Mouse (Mus musculus) neural tube, postnatal 0 days (tissue): ENCODE data around the gene Zkscan7. TPM values are rescaled to one million over a fixed set of nuclear protein-coding genes. Genes with fewer than 3 reads are reported as not detected.

Experiments
- polyA plus RNA-seq: library from polyadenylated mRNA; unstranded; fragments of >200 nt; fragmentation: Nextera tagmentation; extraction: Ambion mirVana; gene quantifications from 2 replicates; pipeline ENCODE4 v1.2.1, GENCODE M21; 2015

Zkscan7 gene
- polyA plus RNA-seq: 1.6 and 2.0 TPM in 2 replicates

DNA sequence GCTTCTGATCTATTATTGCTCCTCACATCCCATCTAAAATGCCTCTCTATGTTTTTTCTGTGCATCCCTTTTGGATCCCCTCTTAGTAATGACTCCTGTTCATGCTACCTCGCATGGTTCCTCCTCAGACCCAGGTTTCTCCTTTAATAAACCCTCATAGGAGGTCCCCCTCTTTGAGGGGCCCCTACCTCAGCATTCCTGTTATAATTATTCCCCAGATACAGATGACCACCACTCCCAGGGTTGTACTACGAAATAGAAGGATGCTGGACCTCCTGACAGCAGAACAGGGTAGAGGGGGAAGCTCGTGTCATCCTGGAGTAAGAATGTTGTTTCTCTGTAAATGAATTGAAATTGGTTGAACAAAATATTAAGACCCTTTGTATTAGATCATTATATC, at the start of gene Zkscan7:
Gene Zkscan7, plus strand, starts transcription at position 301 of the 400 bp plus-strand sequence.

GRCm38 (mm10) chr9:122843760-122844159, 41.7 kb upstream of the Zkscan7 start, which contains the start of gene Gm35549:
Gene Gm35549 (minus strand): TSS chr9:122844035.

GRCm38 (mm10) chr9:122865697-122866166, 19.8 kb upstream of the Zkscan7 start, which contains the start of gene Zfp445:
Gene Zfp445 (minus strand): TSS chr9:122866006.

GRCm38 (mm10) chr9:122922936-122923381, 37.5 kb downstream of the Zkscan7 start, which contains the start of gene Zfp105:
Gene Zfp105 (plus strand): TSS chr9:122923072.

Other genes starting within 250 kb of the Zkscan7 start
- not detected in 2 replicates for gene Topaz1, start 138.3 kb upstream of the Zkscan7 start, polyA plus RNA-seq
- gene Tcaim, start 80.1 kb upstream of the Zkscan7 start, polyA plus RNA-seq: 8.4 and 11.4 TPM in 2 replicates
- gene Gm35549, start 41.6 kb upstream of the Zkscan7 start, polyA plus RNA-seq: 0.56 TPM in 1 of 2 replicates, not detected in the other
- 46.2 and 54.1 TPM in 2 replicates for gene Zfp445, start 19.7 kb upstream of the Zkscan7 start, polyA plus RNA-seq
- gene Zfp105, start 37.4 kb downstream of the Zkscan7 start, polyA plus RNA-seq: 11.3 and 12.9 TPM in 2 replicates
- gene 1110059G10Rik, start 65.3 kb downstream of the Zkscan7 start, polyA plus RNA-seq: 28.7 and 30.1 TPM in 2 replicates
- 5.4 and 5.5 TPM in 2 replicates for gene Kif15, start 65.4 kb downstream of the Zkscan7 start, polyA plus RNA-seq
- gene Tmem42, start 135.6 kb downstream of the Zkscan7 start, polyA plus RNA-seq: 36.6 and 38.3 TPM in 2 replicates
- 0.65 and 0.67 TPM in 2 replicates for gene Tgm4, start 149.0 kb downstream of the Zkscan7 start, polyA plus RNA-seq
- gene Zdhhc3, start 227.5 kb downstream of the Zkscan7 start, polyA plus RNA-seq: 82.0 and 82.7 TPM in 2 replicates
- 65.5 and 69.0 TPM in 2 replicates for gene Exosc7, start 227.5 kb downstream of the Zkscan7 start, polyA plus RNA-seq